Mouse (Mus musculus) hindbrain, embryonic 11.5 days (tissue): ENCODE results near the gene Nudt3. TPM values are rescaled to one million over a fixed set of nuclear protein-coding genes. Genes with fewer than 3 reads are reported as not detected.

ENCODE experiments used
- ATAC-seq: fragments of 200-750 bp; cut with Nextera tagmentation; 2 replicates; pipeline ENCODE4 v1.8.0; 2017; ENCODE audit warnings: mild to moderate bottlenecking, moderate TSS enrichment, moderate library complexity; ENCODE audit not compliant: low FRiP score
- DNase-seq: peaks from one replicate; pipeline ENCODE4 v3.0.0-alpha.2; 2015; ENCODE audit warnings: low spot score
- H3K27ac ChIP-seq: fragments of 300-500 bp; sonication (generic); 2 replicates; pipeline ENCODE4 v1.5.1; 2014; ENCODE audit warnings: mild to moderate bottlenecking, low read depth, low read length
- H3K27me3 ChIP-seq: fragments of 300-500 bp; sonication (generic); 2 replicates; pipeline ENCODE4 v1.6.1; 2014; ENCODE audit warnings: mild to moderate bottlenecking, low read length, moderate library complexity, mixed read lengths; ENCODE audit not compliant: control insufficient read depth, insufficient read depth
- H3K36me3 ChIP-seq: fragments of 300-500 bp; sonication (generic); 2 replicates; pipeline ENCODE4 v1.6.1; 2014; ENCODE audit warnings: mild to moderate bottlenecking, low read length, moderate library complexity, mixed read lengths; ENCODE audit not compliant: control insufficient read depth, insufficient read depth
- H3K4me1 ChIP-seq: fragments of 300-500 bp; sonication (generic); replicated peaks from 2 replicates; pipeline ENCODE4 v1.6.1; 2014; ENCODE audit warnings: low read length, mixed read lengths; ENCODE audit not compliant: control insufficient read depth, insufficient read depth
- H3K4me2 ChIP-seq: fragments of 300-500 bp; sonication (generic); replicated peaks from 2 replicates; pipeline ENCODE4 v1.6.1; 2014; ENCODE audit warnings: mild to moderate bottlenecking, low read depth, low read length
- H3K4me3 ChIP-seq: fragments of 300-500 bp; sonication (generic); 2 replicates; pipeline ENCODE4 v1.5.1; 2014; ENCODE audit warnings: low read depth, low read length
- H3K9ac ChIP-seq: fragments of 300-500 bp; sonication (generic); 2 replicates; pipeline ENCODE4 v1.6.1; 2014; ENCODE audit warnings: low read depth, low read length
- H3K9me3 ChIP-seq: fragments of 300-500 bp; sonication (generic); 2 replicates; pipeline ENCODE4 v1.6.1; 2016; ENCODE audit warnings: low read length; ENCODE audit not compliant: control insufficient read depth
- WGBS: fragments of 180-500 bp; shearing (Covaris S2); extraction: QIAGEN DNeasy Blood & Tissue Kit; methylation state at CpG from one replicate; pipeline ENCODE4 v1.1.7; 2014; 5-methylcytosine and 5-hydroxymethylcytosine counted together
- polyA plus RNA-seq: library from polyadenylated mRNA; unstranded; fragments of >200 nt; fragmentation: Nextera tagmentation; extraction: Ambion mirVana; gene quantifications from 2 replicates; pipeline ENCODE4 v1.2.1, GENCODE M21; 2014

Nudt3 gene
- polyA plus RNA-seq, 1 experiment from 2014 or later: 61.2 TPM

DNA sequence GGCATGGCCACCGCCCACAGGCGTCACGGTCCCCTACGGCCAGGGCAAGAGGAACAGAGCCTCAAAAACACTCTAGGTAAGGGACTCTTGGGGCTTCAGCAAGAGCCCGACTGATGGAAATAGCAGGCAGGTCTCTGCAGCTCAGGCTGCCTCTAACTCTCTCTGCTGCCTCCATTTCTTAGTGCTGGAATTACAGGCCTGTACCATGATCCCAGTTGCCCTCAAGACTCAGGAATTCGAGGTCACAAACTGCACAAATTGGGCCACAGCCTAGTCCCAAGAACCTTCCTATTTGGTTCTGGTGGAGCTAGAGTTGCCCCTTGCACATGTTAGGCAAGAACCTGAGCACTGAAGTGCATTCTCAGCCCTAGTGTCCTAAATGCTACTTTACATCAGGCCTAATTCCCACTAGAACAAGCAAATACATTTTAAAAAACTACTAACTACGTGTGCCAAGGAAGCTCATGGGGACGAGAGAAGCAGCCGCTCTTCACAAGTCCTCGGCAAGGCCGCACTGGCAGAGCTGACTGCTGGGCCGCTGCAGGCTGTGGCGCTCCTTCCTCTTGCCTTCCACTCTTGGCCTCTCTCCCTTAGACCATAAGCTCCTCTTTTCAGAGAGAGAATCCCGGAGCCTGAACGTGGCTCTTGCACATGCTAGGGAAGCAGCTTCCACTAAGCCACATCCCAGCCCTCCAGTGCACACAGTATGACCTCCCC lies 27.5 kb downstream of the Nudt3 start:
- ATAC-seq (no peak), DNase-seq (no peak)
- Histone ChIP-seq H3K36me3 (peaks cover 12% of the 10 kb centered on the region), H3K27ac (no peak overlapping the region), H3K9me3 (no peaks in the 10 kb centered on the region), H3K4me2 (no peak overlapping the region), H3K27me3 (no peaks in the 10 kb centered on the region), H3K9ac (no peak overlapping the region), H3K4me1 (no peaks in the 10 kb centered on the region), H3K4me3 (no peak overlapping the region)
- 89% methylated on average over 15 of the region's 15 CpGs for WGBS

DNA sequence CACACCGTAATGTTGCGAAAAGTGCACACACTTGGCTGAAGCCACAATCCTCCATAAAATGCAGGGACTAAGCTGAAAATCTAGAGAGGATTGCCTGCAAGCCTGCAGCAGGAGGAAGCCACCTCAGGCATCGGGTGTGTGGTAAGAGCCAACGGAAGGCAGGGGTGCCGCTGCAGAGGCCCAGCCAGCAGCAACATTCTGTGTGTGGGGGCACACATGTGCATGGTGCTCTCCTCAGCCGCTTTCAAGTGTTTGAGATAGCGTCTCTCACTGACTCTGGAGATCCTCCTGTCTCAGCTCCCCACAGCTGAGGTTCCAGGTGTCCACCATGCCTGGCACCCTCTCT lies 30.8 kb downstream of the Nudt3 start:
- DNase-seq (no peak), ATAC-seq (no peak)
- Histone ChIP-seq H3K27me3 (no peaks in the 10 kb centered on the region), H3K9me3 (no peaks in the 10 kb centered on the region), H3K27ac (no peak overlapping the region), H3K4me2 (no peak overlapping the region), H3K4me1 (no peaks in the 10 kb centered on the region), H3K4me3 (no peak overlapping the region), H3K9ac (no peak overlapping the region), H3K36me3 (peaks cover 12% of the 10 kb centered on the region)
- WGBS: 96% methylated on average over 7 of the region's 7 CpGs

DNA sequence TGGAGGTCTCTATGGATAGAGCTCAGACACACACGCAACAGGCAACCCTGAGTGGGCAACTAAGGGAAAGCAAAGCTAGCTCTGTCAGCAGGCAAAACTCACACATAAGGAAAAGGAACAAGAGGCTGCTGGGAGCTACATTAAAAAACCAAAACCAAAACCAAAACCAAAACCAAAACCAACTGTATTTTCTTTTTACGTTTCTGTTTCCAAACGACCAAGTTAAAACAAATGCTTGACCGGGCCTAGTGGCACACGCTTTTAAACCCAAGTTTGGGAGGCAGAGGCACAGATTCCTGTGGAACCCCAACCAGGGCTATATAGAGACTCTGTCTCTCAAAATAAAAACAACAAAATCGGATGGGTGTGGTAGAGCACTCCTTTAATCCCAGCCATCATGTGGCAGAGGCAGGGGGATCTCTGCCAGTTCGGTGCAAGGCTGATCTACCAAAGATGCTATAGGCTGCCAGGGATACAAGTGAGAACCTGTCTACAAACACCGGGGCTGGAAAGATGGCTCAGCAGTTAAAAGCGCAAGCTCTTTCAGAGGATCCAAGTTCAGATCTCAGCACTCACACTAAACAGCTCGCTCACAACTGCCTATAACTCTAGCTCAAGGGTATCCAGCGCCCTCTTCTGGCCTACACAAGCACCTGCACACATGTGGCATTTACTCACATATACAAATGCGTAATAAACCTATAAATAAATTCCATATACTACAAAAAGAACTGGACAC lies 31.3 kb downstream of the Nudt3 start:
- Histone ChIP-seq H3K9me3 (no peaks in the 10 kb centered on the region), H3K9ac (no peak overlapping the region), H3K27me3 (no peaks in the 10 kb centered on the region), H3K4me1 (no peaks in the 10 kb centered on the region), H3K4me3 (no peak overlapping the region), H3K27ac (no peak overlapping the region), H3K4me2 (no peak overlapping the region), H3K36me3 (peaks cover 12% of the 10 kb centered on the region)
- ATAC-seq (no peak), DNase-seq (no peak)
- WGBS: 89% methylated on average over 12 of the region's 12 CpGs

DNA sequence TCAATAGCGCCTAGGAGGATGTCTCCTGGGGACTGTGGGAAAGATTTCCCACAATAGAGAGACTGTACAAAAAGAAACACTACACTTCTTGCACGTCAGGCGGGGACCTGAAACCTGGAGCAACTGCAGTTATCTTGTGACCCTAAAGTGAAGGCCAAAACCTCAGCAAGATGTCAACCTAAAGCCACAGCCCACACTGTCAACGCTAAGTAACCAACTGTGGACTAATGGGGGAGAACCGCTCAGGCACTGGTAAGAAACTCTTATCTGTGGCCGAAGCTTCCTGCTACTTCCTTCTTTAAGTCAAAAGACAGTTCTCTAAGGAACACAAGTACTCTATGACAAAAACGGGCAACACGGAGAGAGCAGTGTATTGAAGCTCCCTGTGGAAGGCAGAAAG lies 35.1 kb downstream of the Nudt3 start:
- peaks cover 7% of the 10 kb centered on the region for H3K36me3 ChIP-seq

DNA sequence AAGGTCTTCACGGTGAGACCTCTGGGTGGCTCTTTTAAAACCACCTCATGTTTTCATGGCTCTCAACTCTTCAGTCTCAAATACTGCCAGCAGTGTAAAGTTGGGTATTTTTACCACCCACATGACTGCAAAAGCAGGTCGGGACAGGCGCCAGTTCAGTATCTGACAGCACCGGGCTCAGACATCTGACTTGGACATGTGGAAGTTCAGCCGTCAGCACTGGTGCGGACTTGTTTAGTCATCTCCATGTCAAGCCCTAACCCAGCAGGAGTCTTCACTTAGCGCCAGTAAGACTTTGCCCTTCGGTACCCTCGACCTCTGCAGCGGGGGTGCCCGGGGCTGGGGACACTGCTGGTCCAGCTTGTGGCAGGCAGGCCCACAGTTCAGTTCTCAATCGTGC lies 36.0 kb downstream of the Nudt3 start:
- no peaks in the 10 kb centered on the region for H3K27me3 ChIP-seq
- no peak overlapping the region for H3K4me2 ChIP-seq
- no peaks in the 10 kb centered on the region for H3K9me3 ChIP-seq
- H3K9ac ChIP-seq: no peak overlapping the region
- H3K4me1 ChIP-seq: no peaks in the 10 kb centered on the region
- 0 out of 2 replicates have a peak, but pooled peaks cover 2% of the 10 kb centered on the region for H3K36me3 ChIP-seq
- ATAC-seq (no peak), DNase-seq (no peak)
- WGBS: 71% methylated on average over 12 of the region's 12 CpGs
- H3K4me3 ChIP-seq: no peak overlapping the region
- H3K27ac ChIP-seq: no peak overlapping the region

More for the DNA sequence above, 35.1 kb downstream of the Nudt3 start:
- Histone ChIP-seq H3K9ac (no peak overlapping the region), H3K4me2 (no peak overlapping the region), H3K9me3 (no peaks in the 10 kb centered on the region), H3K27ac (no peak overlapping the region), H3K27me3 (no peaks in the 10 kb centered on the region), H3K4me1 (no peaks in the 10 kb centered on the region), H3K4me3 (no peak overlapping the region)
- 81% methylated on average over 8 of the region's 8 CpGs for WGBS
- DNase-seq (no peak), ATAC-seq (no peak)

DNA sequence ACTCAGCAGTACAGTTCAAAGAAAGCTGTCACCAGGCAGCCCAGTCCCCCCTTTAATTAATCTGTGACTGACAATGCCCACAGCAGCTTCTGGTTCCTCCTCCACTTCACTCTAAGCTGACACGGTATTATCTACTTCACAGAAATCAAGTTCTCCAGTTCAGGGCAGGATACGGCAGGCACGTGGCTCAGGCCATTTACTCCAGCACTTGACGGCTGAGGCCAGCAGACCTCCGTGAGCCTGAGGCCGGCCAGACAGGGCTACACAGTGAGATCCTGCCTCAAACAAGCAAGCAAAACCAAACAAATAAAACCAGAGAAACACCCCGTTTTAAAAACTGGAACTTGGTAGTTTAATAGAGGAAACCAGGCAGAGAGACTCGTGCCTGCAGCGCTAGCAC lies 36.6 kb downstream of the Nudt3 start:
- ATAC-seq (no peak), DNase-seq (no peak)
- no peaks in the 10 kb centered on the region for H3K27me3 ChIP-seq
- 78% methylated on average over 9 of the region's 9 CpGs for WGBS
- no peak overlapping the region for H3K9ac ChIP-seq
- H3K9me3 ChIP-seq: no peaks in the 10 kb centered on the region
- no peak overlapping the region for H3K4me3 ChIP-seq
- no peak overlapping the region for H3K27ac ChIP-seq
- H3K4me1 ChIP-seq: no peaks in the 10 kb centered on the region
- H3K4me2 ChIP-seq: no peak overlapping the region
- peaks cover 7% of the 10 kb centered on the region; the same call in 1 of the 2 replicates for H3K36me3 ChIP-seq

DNA sequence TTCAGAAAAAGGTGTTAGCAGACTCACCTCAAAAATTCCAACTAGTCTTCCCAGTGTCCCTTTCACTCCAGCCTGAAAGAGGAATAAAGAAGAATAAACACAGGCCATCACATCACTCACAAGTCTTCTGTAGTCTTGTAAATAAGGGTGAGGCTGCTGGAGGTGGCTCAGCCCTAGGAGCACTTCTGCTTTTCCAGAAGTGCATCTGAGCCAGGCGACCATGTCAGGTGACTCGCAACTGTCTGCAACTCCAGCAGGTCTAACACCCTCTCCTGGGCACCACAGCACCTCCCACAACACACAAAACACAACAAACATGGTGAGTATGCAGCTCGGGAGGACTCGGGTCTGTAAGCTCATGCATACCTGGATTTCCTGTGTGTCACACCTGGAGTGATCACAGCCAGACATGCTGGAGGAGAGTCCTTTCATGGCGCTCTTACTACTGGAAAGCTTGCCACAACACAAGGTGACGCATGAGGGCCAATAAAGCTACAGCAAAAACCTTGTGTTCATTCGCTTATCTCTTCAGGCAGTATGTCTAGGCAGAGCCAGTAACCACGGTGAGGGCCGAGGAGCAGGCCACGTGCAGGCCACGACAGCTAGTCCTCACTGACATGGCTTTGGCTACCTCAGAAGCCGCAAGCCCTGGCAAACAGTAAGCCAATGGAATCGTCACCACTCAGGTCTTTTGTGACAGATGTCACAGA lies 40.0 kb downstream of the Nudt3 start:
- 90% methylated on average over 13 of the region's 13 CpGs for WGBS

DNA sequence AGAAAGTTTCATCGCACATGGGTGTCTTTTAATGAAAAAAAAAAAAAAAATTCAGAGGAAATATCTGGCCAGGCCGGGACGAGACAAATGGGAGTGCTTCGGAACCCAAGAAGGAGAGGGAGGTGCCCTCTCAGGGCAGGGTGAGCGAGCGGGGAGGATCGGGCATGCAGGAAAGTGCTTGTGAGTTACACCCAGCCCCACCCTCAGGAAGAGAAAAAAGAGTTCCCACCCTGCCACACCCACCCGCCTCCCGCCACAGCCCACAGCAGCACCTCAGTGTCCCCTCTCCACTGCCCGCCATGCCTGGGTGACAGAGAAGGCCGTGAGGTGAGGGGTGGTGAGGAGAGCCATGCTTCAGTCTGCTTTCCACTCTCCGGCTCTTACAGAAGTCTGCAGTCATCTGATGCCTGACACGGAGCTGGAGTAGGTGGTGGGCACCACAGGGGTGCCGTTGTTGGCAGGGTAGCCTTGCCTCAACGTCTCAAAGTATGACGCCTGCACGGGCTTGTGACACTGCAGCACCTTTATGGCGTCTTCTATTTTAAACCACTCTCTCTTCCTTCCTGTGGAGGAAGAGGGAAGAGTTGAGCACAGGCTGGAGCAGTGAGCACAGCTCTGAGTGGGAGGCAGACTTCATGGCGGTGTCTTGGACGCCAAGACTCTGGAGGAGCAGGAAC lies 42.8 kb downstream of the Nudt3 start:
- H3K4me1 ChIP-seq: no peaks in the 10 kb centered on the region
- ATAC-seq: no peak
- WGBS: 92% methylated on average over 20 of the region's 20 CpGs
- no peak overlapping the region for H3K4me2 ChIP-seq
- no peak overlapping the region for H3K4me3 ChIP-seq
- no peaks in the 10 kb centered on the region for H3K9me3 ChIP-seq
- H3K36me3 ChIP-seq: peaks cover 11% of the 10 kb centered on the region
- no peak for DNase-seq
- H3K9ac ChIP-seq: no peak overlapping the region
- no peak overlapping the region for H3K27ac ChIP-seq
- H3K27me3 ChIP-seq: no peaks in the 10 kb centered on the region

More for the DNA sequence above, 40.0 kb downstream of the Nudt3 start:
- Histone ChIP-seq H3K4me1 (no peaks in the 10 kb centered on the region), H3K27me3 (no peaks in the 10 kb centered on the region), H3K4me3 (no peak overlapping the region), H3K4me2 (no peak overlapping the region), H3K9ac (no peak overlapping the region), H3K36me3 (peaks cover 11% of the 10 kb centered on the region), H3K27ac (no peak overlapping the region), H3K9me3 (no peaks in the 10 kb centered on the region)
- ATAC-seq: no peak
- no peak for DNase-seq
